Mouse (Mus musculus): Measurements from ENCODE around the gene Setd1b. TPM values are rescaled to one million over a fixed set of nuclear protein-coding genes. Genes with fewer than 3 reads are reported as not detected.

Setd1b gene
- polyA plus RNA-seq, 1 experiment from 2014 or later, result 9.8 TPM

- no peak overlapping the region for H3K9ac ChIP-seq (ENCODE audit: low read depth, low read length)
- no peaks in the 10 kb centered on the region for H3K4me1 ChIP-seq (ENCODE audit: control insufficient read depth, insufficient read depth, low read length)
- no peak for ATAC-seq (ENCODE audit: low read depth)
- no peak overlapping the region for H3K4me3 ChIP-seq (ENCODE audit: low read depth, low read length)
- H3K36me3 ChIP-seq (ENCODE audit: control insufficient read depth, insufficient read depth, low read length), result no peaks in the 10 kb centered on the region
- no peak overlapping the region for H3K4me2 ChIP-seq (ENCODE audit: low read depth, low read length)
- WGBS, result 79% methylated on average over 5 of the region's 5 CpGs
- no peak overlapping the region for H3K27ac ChIP-seq (replicated peaks; ENCODE audit: low read depth, low read length)
- no peaks in the 10 kb centered on the region for H3K9me3 ChIP-seq (ENCODE audit: control insufficient read depth, low read length)
- no peaks in the 10 kb centered on the region for H3K27me3 ChIP-seq (replicated peaks; ENCODE audit: control insufficient read depth, insufficient read depth, low read length)
- no peak for DNase-seq (ENCODE audit: low spot score)
These were observed 36.8 kb downstream of the Setd1b start for GRCm38 (mm10) chr5:123178792-123179191.

- H3K27me3 ChIP-seq (replicated peaks; ENCODE audit: control insufficient read depth, insufficient read depth, low read length), result no peaks in the 10 kb centered on the region
- WGBS, result 93% methylated on average over 15 of the region's 15 CpGs
These were observed 38.4 kb downstream of the Setd1b start for GRCm38 (mm10) chr5:123180390-123180789.

GRCm38 (mm10) chr5:123181536-123181935 is 39.5 kb downstream of the Setd1b start:
- no peaks in the 10 kb centered on the region for H3K36me3 ChIP-seq (ENCODE audit: control insufficient read depth, insufficient read depth, low read length)
- no peaks in the 10 kb centered on the region for H3K27me3 ChIP-seq (replicated peaks; ENCODE audit: control insufficient read depth, insufficient read depth, low read length)
- H3K4me2 ChIP-seq (ENCODE audit: low read depth, low read length), result no peak overlapping the region
- DNase-seq (ENCODE audit: low spot score), result no peak
- no peak overlapping the region for H3K27ac ChIP-seq (replicated peaks; ENCODE audit: low read depth, low read length)
- 78% methylated on average over 6 of the region's 6 CpGs for WGBS
- H3K4me1 ChIP-seq (ENCODE audit: control insufficient read depth, insufficient read depth, low read length), result no peaks in the 10 kb centered on the region
- H3K9me3 ChIP-seq (ENCODE audit: control insufficient read depth, low read length), result no peaks in the 10 kb centered on the region
- no peak for ATAC-seq (ENCODE audit: low read depth)
- no peak overlapping the region for H3K9ac ChIP-seq (ENCODE audit: low read depth, low read length)
- H3K4me3 ChIP-seq (ENCODE audit: low read depth, low read length), result no peak overlapping the region

More at GRCm38 (mm10) chr5:123180390-123180789, 38.4 kb downstream of the Setd1b start:
- ATAC-seq (ENCODE audit: low read depth), result no peak
- DNase-seq (ENCODE audit: low spot score), result no peak
- no peak overlapping the region for H3K4me3 ChIP-seq (ENCODE audit: low read depth, low read length)
- no peak overlapping the region for H3K4me2 ChIP-seq (ENCODE audit: low read depth, low read length)
- no peak overlapping the region for H3K9ac ChIP-seq (ENCODE audit: low read depth, low read length)
- no peak overlapping the region for H3K27ac ChIP-seq (replicated peaks; ENCODE audit: low read depth, low read length)
- no peaks in the 10 kb centered on the region for H3K36me3 ChIP-seq (ENCODE audit: control insufficient read depth, insufficient read depth, low read length)
- H3K4me1 ChIP-seq (ENCODE audit: control insufficient read depth, insufficient read depth, low read length), result no peaks in the 10 kb centered on the region
- H3K9me3 ChIP-seq (ENCODE audit: control insufficient read depth, low read length), result no peaks in the 10 kb centered on the region

DNA sequence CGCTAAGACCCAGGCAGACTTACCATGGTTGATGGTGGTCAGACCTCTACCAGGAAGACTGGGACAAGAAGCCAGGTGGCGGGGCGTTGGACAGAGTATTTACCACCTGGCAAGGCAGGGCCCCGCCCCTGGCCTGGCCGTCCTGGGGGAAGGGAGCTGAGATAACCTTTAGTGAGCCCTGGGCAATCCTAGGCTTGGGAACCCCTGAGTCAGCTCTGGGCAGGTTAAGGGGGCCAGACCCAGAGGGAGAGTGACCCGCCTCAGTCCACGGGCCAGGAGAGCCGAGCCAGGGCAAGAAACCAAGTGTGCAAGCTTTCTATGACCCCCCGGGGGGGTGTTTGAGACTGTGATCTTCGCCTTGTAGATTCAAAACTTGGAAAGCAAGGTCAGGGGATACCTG is 40.7 kb downstream of the Setd1b start, which contains the start of gene Hpd:
Hpd (minus strand) TSS at position 77 of the 400 bp plus-strand sequence.
- Histone ChIP-seq H3K27me3 (replicated peaks; ENCODE audit: control insufficient read depth, insufficient read depth, low read length) (no peaks in the 10 kb centered on the region), H3K4me2 (ENCODE audit: low read depth, low read length) (no peak within 1 kb of the TSS), H3K9ac (ENCODE audit: low read depth, low read length) (no peak within 1 kb of the TSS), H3K9me3 (ENCODE audit: control insufficient read depth, low read length) (no peaks in the 10 kb centered on the region), H3K4me1 (ENCODE audit: control insufficient read depth, insufficient read depth, low read length) (no peaks in the 10 kb centered on the region), H3K36me3 (ENCODE audit: control insufficient read depth, insufficient read depth, low read length) (no peaks in the 10 kb centered on the region), H3K4me3 (ENCODE audit: low read depth, low read length) (no peak within 1 kb of the TSS), H3K27ac (replicated peaks; ENCODE audit: low read depth, low read length) (no peak within 1 kb of the TSS)
- 83% methylated on average over 10 of the region's 10 CpGs for WGBS
- ATAC-seq (ENCODE audit: low read depth) (no peak), DNase-seq (ENCODE audit: low spot score) (no peak)

DNA sequence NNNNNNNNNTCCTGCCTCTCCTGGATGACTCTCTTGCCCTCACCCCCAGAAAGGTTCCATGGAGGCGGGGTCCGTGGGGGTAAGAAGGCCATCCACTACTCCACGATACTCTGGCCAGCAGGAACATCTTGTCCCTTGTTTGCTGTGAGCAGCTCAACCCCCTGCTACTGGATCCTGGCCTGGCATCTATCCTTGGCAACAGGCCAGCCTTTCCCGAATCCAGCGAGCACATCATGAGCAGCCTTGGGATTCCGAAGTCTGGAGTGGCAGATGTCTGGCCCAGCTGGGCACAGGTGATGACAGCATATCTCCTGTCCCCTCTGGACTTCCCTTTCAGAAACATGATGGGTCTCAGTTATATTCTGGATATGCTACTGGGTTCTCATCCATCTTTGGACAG is 44.0 kb downstream of the Setd1b start:
- no peak overlapping the region for H3K4me3 ChIP-seq (ENCODE audit: low read depth, low read length)
- DNase-seq (ENCODE audit: low spot score) (no peak), ATAC-seq (ENCODE audit: low read depth) (no peak)
- H3K4me2 ChIP-seq (ENCODE audit: low read depth, low read length), result no peak overlapping the region
- H3K27me3 ChIP-seq (replicated peaks; ENCODE audit: control insufficient read depth, insufficient read depth, low read length), result no peaks in the 10 kb centered on the region
- H3K36me3 ChIP-seq (ENCODE audit: control insufficient read depth, insufficient read depth, low read length), result no peaks in the 10 kb centered on the region
- H3K4me1 ChIP-seq (ENCODE audit: control insufficient read depth, insufficient read depth, low read length), result no peaks in the 10 kb centered on the region
- no peaks in the 10 kb centered on the region for H3K9me3 ChIP-seq (ENCODE audit: control insufficient read depth, low read length)
- H3K9ac ChIP-seq (ENCODE audit: low read depth, low read length), result no peak overlapping the region
- H3K27ac ChIP-seq (replicated peaks; ENCODE audit: low read depth, low read length), result no peak overlapping the region
- 61% methylated on average over 6 of the region's 6 CpGs for WGBS

DNA sequence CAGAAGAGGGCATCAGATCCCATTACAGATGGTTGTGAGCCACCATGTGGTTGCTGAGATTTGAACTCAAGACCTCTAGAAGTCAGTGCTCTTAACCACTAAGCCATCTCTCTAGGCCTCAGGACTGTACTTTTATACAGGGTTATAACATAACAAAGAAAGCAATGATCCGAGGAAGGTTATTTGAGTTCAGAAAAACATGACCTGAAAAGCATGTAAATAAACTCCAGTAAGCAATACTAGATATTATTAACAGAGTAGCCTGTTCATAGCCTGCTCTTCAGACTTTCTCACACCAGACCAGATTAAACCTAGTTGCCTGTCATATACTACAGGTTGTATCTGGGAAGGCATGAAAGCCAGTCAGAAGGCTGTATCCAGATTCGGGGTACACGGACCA is 45.3 kb downstream of the Setd1b start:
- DNase-seq (ENCODE audit: low spot score) (no peak), ATAC-seq (ENCODE audit: low read depth) (no peak)
- 85% methylated on average over 3 of the region's 3 CpGs for WGBS
- no peaks in the 10 kb centered on the region for H3K4me1 ChIP-seq (ENCODE audit: control insufficient read depth, insufficient read depth, low read length)
- no peak overlapping the region for H3K4me3 ChIP-seq (ENCODE audit: low read depth, low read length)
- H3K27ac ChIP-seq (replicated peaks; ENCODE audit: low read depth, low read length), result no peak overlapping the region
- no peaks in the 10 kb centered on the region for H3K27me3 ChIP-seq (replicated peaks; ENCODE audit: control insufficient read depth, insufficient read depth, low read length)
- H3K36me3 ChIP-seq (ENCODE audit: control insufficient read depth, insufficient read depth, low read length), result no peaks in the 10 kb centered on the region
- H3K9ac ChIP-seq (ENCODE audit: low read depth, low read length), result no peak overlapping the region
- H3K4me2 ChIP-seq (ENCODE audit: low read depth, low read length), result no peak overlapping the region
- H3K9me3 ChIP-seq (ENCODE audit: control insufficient read depth, low read length), result no peaks in the 10 kb centered on the region

- H3K9me3 ChIP-seq (ENCODE audit: control insufficient read depth, low read length), result no peaks in the 10 kb centered on the region
- H3K4me2 ChIP-seq (ENCODE audit: low read depth, low read length), result no peak overlapping the region
- H3K4me3 ChIP-seq (ENCODE audit: low read depth, low read length), result no peak overlapping the region
- DNase-seq (ENCODE audit: low spot score) (no peak), ATAC-seq (ENCODE audit: low read depth) (no peak)
- H3K27ac ChIP-seq (replicated peaks; ENCODE audit: low read depth, low read length), result no peak overlapping the region
- H3K9ac ChIP-seq (ENCODE audit: low read depth, low read length), result no peak overlapping the region
- H3K4me1 ChIP-seq (ENCODE audit: control insufficient read depth, insufficient read depth, low read length), result no peaks in the 10 kb centered on the region
- H3K36me3 ChIP-seq (ENCODE audit: control insufficient read depth, insufficient read depth, low read length), result no peaks in the 10 kb centered on the region
- H3K27me3 ChIP-seq (replicated peaks; ENCODE audit: control insufficient read depth, insufficient read depth, low read length), result no peaks in the 10 kb centered on the region
- 88% methylated on average over 3 of the region's 3 CpGs for WGBS
These were observed 48.9 kb downstream of the Setd1b start for GRCm38 (mm10) chr5:123190912-123191311.

DNA sequence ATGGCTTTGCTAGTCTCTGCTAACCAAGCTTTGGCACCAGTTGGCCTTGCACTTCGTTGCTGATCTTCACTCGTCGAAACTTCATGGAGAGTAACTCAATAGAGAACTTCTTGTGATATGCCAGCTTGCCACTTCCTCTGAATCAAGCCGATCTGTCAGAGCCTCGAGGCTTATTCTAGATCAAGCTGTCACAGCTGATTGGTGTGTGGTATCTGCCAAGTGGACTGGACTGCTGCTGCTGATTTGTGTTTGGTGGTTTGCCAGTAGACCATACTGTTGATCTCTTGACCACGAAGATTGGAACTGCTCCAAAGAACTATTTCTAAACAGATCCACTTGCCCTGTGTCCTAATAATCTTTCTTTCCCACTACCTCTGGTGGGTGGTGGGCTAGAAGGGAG is 49.4 kb downstream of the Setd1b start:
- DNase-seq (ENCODE audit: low spot score), result no peak
- no peak for ATAC-seq (ENCODE audit: low read depth)
- H3K9me3 ChIP-seq (ENCODE audit: control insufficient read depth, low read length), result no peaks in the 10 kb centered on the region
- no peaks in the 10 kb centered on the region for H3K27me3 ChIP-seq (replicated peaks; ENCODE audit: control insufficient read depth, insufficient read depth, low read length)
- H3K4me1 ChIP-seq (ENCODE audit: control insufficient read depth, insufficient read depth, low read length), result no peaks in the 10 kb centered on the region
- H3K4me2 ChIP-seq (ENCODE audit: low read depth, low read length), result no peak overlapping the region
- no peak overlapping the region for H3K4me3 ChIP-seq (ENCODE audit: low read depth, low read length)
- no peak overlapping the region for H3K27ac ChIP-seq (replicated peaks; ENCODE audit: low read depth, low read length)
- 65% methylated on average over 6 of the region's 6 CpGs for WGBS
- no peak overlapping the region for H3K9ac ChIP-seq (ENCODE audit: low read depth, low read length)
- H3K36me3 ChIP-seq (ENCODE audit: control insufficient read depth, insufficient read depth, low read length), result no peaks in the 10 kb centered on the region

GRCm38 (mm10) chr5:123192606-123193150 is 50.7 kb downstream of the Setd1b start:
- WGBS, result 55% methylated on average over 9 of the region's 9 CpGs
- Histone ChIP-seq H3K4me3 (ENCODE audit: low read depth, low read length) (no peak overlapping the region), H3K36me3 (ENCODE audit: control insufficient read depth, insufficient read depth, low read length) (no peaks in the 10 kb centered on the region), H3K9me3 (ENCODE audit: control insufficient read depth, low read length) (no peaks in the 10 kb centered on the region), H3K9ac (ENCODE audit: low read depth, low read length) (no peak overlapping the region), H3K4me2 (ENCODE audit: low read depth, low read length) (no peak overlapping the region), H3K27ac (replicated peaks; ENCODE audit: low read depth, low read length) (no peak overlapping the region), H3K27me3 (replicated peaks; ENCODE audit: control insufficient read depth, insufficient read depth, low read length) (no peaks in the 10 kb centered on the region), H3K4me1 (ENCODE audit: control insufficient read depth, insufficient read depth, low read length) (no peaks in the 10 kb centered on the region)
- DNase-seq (ENCODE audit: low spot score) (no peak), ATAC-seq (ENCODE audit: low read depth) (no peak)
